Mouse (Mus musculus): ENCODE measurements around the gene Btbd9.

Gene Btbd9

DNA sequence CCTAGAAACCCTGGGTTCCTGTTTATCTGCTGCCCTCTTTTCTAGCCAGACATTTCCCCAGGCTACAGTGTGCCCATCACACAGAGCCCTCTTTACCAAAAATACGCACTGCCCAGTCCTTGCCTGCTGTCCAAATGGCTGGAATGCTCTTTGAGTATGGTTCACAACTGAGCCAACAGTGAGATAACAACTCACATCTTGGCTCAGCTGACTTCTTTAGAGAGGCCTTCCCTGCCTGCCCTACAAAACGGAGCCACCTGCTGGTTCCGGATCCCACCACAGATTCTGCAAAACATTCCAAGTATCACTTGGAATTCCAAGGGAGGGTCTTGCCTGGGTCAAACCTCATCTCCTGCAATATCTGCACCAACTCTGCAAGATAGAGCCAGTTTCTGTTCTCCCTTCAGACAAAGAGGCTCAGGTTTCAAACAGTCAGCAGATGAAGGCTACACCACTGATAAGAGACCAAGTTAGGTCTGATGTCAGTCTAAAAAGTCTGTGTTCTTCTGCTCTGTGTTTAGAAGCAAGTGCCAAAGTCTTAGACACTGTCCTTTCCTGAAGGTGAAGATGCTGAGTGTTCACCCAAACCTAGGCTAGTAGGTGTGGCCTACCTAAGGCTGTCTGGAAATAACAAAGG is 130.4 kb downstream of the Btbd9 start:
- DNase-seq: no peak

DNA sequence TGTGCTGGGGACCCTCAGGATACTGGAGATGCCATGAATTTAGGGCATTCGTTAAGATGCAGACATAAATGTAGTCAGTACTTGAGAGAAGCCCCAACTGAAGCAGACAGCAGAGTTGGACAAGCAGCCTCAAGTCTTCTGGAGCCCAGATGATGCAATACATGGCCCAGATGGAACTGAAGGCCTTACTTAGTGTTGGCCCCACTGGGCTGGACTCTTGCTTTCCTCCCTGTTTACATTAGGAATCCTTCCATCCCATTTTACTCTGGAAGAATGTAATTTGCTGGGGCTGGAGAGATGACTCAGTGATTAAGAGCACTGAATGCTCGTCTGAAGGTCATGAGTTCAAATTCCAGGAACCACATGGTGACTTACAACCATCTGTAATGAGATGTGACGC is 136.6 kb downstream of the Btbd9 start:
- no peak for DNase-seq

DNA sequence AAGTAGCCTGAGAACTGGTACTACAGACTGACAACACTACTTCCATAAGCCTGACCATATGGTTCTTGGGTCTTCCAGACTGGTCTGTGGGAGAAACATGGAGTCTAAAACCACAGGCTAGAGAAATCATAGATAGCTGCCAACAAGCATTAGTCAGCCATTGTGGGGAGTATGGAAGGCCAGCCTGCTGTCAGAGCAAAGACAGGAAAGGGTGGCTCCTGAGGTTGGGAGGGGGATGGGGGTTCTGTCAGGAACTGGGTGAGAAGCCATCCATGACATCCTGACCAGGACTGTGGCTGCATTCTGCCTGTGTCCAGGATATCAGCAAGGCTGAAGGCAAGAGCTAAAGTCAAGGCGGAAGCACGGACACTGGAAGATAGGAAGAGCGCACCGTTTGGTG is 137.5 kb downstream of the Btbd9 start:
- peak; percentile 28 to 53 for DNase-seq

DNA sequence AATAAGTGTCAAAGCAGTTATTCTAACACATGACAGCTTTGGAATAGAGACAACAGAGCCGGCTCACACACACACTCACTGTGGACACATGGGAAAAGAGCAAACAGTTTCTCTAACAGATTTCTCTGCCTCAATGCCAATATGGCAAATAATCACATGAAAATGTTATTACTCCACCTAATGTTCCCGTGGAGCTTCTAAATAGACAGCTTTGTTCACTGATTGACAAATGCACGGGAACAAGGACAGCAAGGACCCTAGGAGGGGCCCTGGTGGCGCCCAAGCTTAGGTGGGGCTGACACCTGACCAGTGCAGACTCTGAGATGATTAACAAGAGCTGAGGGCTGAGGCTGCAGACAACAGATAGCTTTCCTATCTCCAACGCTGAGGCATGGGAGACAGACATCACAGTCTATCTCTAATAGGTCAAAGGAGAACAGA is 140.2 kb downstream of the Btbd9 start:
- no peak for DNase-seq

DNA sequence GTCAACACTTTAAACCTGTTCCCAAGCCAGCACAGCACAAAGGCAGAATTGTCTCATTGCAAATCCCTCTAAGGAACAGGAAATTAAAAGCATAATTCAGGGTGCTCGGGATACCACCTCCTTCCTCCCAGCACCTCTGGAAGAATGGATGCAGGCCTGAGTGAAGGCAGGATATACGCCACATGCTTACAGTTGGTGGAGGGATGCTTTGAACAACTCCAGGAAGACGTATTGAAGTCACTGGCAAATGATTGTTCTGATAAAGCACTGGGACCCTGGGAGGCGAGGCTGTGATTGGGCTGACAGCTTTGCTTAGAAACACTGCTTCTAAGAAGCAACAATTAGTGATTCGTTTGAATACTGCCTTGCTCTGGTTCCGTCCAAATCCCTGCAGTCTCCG is 140.8 kb downstream of the Btbd9 start:
- DNase-seq: no peak

DNA sequence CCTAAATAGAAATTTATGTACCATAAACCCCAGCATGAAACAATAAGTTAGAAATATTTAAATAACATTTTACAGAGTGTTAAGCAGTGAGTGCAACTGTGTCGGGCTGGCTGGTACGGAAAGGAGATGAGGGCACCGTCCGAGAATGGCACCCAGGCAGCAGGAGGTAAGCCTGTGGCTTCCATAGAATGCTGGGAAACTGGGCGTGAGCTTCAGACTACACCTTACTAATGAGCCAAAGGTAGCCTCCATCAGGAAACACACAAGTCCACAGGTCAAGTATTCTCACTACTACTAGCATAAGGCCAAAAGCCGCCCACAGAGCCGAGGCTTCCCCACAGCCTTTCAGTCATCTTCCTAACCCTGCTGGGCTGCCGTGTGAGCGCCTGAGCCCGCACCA is 144.2 kb downstream of the Btbd9 start:
- DNase-seq: no peak

DNA sequence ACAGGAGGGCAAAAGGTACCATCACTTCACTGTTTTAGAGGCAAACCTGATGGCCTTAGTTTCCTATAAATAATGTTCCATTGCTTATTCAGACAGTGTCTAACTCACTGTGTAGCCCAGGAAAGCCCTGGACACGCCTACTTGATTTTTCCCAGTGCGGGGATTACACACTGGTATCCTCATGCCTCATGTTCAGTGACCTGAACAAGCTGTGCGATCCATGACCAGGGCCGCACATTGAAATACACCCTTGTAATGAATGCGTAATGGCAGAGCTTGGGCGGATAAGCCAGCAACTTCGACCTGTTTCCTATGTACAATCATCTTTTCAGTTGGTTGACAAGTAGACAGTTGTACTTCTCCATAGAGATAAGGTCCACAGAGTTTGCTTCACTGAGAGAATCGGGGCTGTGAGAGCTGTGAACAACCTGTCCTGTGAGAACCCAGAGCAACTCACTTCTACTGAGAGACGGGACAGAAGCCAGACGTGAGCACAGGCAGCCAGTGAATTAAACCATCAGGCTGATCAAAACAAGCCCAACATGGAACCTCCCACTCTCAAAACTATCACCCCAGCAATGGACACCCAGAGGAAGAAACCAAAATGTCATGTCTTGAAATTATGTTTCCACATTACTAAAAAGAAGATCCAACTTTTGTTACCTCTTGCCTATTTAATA is 145.2 kb downstream of the Btbd9 start:
- peak in 1 of 2 experiments; percentile 35 for DNase-seq

DNA sequence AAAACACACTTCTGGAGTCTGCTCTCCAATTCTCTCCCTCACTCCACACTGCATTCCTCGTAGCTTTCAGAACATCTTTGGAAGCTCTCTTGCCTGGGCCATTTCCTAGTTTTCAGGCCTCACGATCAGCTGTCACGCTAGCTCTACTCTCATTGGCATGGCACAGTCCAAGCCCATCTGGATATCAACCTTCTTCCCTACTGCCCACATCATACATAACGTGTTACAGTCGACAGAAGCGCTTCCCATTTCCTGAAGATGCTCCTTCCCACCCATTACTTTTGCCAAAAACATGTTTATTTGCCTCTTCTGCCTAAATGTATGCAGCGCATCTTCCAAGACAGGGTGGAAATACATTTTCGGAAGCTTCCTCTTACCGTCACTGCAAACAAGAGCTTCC is 147.6 kb downstream of the Btbd9 start:
- DNase-seq: no peak

DNA sequence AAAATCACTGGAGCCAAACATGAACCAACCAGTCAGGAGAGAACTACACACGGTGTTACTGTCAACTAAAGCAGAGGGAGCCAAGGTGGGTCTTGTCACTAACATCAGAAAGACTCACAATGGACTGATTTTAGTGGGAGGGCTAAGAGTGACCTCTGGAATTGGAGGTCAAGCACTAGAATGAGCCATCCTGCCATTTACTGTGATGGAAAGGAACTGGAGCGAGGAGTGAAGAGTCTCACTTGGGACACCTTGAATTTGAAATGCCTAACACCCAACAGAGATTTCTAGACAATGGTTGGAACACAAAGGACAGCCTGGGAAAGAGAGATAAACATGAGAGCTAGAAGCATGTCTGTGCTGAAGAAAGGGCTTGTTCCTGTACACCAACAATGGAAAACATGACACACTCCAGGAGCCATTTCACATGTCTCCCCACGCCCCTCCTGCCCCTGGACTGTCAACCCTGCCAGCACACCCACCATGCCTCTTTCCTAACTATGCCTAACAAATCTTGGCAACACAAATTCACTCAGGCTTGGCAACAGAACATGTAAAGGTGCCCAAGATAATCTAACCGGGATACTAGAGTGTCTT is 152.9 kb downstream of the Btbd9 start:
- no peak for DNase-seq

DNA sequence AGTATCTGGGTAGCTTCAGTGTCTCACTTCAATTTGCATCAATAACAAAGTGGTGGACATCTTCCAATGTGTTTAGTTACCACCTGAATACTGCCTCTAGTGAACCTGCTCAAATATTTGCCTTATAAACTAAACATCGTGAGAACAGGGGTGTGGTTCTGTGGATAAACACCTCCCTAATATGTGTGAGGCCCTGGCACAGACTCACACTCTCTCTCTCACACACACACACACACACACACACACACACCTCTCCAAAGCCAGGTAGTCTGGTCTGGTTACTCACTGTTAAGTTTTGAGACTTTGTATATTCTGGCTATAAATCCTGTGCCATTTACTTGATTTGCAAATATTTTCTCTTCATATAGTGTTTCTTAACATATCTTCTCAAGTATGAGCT is 154.0 kb downstream of the Btbd9 start:
- DNase-seq: no peak

DNA sequence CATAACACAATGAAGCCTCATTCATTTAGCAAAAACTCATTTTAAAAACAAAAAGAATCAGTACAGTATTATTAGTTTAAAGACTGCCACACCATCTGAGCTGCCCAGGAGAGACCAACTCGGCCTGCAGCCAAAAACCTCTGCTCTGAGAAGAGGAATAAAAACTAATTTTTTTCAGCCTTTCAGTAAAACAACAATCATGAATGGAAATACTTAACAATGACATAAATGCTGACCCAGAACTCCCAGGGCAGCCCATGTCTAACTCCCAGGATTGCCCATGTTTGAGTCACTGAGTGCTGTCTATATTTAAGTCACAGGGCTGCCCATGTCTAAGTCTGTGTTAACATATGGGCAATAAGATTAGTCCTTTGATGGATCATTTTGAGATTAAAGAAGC is 155.0 kb downstream of the Btbd9 start:
- DNase-seq: no peak

DNA sequence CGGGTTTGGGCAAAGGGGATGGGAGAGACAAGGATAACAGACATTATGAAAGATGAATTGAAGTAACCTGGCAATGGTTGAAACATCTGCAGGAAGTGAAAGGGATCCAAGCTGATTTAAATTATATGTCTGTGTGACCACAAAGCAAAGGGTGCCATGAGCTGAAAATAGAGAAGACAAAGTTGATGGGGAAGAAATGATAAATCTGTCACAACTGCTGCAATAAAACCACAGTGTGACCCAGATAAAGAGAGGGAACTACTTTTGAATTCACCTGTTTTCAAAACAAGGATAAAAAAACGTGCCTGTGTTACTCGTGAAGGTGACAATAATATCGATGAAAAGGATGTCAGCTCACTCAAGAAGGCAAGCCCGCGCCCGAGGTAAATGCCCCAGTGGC is 156.8 kb downstream of the Btbd9 start:
- no peak for DNase-seq

DNA sequence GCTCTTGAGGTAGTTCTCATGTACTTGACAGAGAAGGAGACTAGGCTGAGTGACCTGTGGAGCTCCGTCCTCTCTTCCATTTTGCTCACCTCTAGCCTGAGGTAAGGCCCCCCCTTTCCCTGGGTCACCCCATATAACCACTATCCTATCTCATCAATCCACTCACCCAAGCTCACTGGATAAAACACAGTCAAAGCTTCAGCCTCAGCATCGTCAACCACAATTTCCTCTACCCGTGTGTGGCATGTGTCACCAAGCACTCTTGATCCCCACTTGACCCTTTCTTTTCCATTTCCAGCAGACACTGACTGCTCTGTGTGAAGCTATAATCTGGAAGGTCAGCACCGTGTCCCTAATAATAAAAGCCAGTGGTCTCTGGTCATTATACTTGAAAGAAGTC is 157.8 kb downstream of the Btbd9 start:
- DNase-seq: no peak

DNA sequence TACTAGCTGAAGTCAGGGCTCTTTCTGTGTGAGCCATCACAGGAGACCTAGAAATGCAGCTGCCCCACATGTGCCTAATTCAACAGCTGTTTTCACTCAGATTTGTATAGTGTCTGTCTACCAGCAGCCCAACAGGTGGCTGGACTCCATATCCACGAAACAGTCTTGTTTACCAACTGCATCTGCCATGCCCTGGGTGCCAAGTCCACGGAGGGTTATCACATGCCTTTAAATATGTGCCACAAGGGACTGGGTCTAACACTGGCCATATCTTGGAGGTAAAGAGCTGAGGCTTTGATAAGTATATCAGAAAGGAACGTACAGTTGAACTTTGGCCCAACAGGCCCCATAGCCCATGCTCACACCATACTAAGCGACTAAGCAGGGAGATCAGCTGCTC is 159.2 kb downstream of the Btbd9 start:
- DNase-seq: no peak

DNA sequence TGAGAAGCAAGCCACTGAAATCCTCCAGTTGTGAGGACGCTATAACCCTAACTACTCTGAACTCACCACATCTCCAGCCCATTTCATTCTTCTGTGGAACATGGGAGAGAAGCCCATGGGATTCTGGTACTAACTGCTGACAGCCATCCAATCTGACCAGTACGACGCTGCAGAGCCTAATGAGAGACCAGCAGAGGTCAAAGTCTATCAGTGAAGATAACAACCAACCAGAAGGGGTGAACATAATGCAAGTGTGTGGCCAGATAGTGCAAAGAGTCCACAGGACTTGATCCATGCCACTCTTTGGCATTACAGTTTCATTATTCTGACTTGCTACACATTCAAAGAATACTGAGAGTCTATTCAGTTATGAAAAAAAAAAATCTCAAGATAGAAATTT is 160.6 kb downstream of the Btbd9 start:
- no peak for DNase-seq

DNA sequence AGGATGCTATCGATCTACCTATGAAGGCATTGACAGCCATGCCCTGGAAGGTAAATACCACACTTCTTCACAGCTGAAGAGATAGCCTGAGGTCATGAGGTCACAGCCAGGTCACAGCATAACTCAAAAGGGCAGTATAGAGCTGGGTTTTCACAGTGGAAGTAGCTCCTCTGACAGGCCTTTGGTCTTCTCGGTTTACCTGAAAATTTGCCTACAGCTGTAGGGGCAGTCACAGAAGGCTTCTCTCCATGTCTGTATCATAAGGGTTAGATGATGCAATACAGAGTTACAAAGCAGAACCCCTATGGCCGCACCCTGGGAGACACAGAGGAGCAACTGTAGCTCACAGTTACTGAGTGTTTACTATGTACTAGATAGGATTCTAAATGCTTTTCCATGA is 163.3 kb downstream of the Btbd9 start:
- DNase-seq: no peak

DNA sequence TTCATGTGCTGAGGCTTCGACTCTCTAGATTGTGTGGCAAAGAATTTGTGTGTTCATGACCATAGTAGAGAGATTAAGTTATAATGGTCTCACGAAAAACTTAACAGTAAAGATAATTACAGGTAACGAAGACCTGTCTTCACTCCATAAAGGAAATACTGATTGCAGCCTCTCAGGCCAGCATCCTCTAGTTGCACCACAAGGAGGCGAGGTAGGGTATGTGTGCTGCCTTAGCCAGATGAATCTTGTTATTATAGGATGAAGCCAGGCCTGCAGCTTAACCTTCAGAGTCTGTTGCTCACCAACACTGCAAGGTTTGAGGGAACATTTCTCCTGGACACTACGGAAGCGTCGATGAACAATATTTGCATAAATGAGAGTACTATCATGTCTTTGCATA is 170.3 kb downstream of the Btbd9 start:
- DNase-seq: peak in 1 of 2 experiments; percentile 15

DNA sequence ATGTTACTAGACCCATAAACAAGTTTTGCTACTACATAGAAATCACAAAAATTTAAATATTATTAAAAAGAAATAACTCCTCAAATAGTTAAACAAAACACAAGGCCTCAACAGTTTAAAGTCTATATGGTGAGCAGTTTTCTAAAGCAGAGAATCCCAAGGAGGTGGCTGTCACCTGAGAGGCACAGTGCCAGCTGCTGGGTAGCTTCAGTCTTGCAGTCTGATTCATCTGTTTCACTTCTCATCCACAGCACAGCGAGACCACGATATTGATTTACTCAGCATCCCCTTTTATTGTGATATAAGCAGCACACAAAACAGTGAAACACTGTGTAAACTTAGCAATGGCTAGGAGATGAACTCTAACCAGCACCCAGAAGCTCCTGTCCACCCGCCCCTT is 173.4 kb downstream of the Btbd9 start:
- no peak for DNase-seq

DNA sequence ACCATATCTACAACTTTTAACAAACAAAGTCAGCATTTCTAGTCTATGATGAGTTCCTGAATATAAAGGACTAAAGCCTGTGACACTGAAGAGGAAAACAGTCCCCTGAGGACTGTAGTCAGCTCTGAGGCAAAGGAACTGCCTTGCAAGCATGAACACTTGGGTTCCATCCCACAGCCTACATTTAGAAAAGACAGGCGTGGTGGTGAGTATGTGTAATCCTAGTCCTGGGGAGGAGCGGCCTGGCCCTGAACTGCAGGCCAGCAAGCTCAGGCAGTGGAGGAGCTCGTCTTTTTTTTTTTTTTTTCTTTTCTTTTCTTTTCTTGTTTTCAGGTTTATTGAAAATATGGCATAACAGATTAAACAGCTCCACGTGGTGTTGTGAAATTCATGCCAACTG is 181.0 kb downstream of the Btbd9 start:
- no peak for DNase-seq

DNA sequence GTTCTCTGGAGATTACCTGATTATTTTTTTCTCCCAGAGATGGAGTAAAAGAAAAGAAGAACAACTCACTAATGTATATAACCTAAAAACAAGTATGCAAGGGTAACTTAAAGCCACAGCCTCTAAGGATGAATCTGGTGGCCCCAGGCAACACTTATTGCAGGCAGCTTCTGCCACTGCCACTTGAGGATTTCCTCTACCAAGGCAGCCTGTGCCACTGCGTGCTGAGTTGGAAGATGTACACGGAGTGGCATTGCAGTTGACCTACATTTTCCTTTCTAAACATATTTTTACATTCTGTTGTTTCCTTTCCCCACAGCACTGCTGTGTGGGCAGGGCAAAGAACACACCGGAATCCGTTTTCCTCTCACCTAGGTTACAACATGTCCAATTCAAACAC is 184.3 kb downstream of the Btbd9 start:
- no peak for DNase-seq

DNA sequence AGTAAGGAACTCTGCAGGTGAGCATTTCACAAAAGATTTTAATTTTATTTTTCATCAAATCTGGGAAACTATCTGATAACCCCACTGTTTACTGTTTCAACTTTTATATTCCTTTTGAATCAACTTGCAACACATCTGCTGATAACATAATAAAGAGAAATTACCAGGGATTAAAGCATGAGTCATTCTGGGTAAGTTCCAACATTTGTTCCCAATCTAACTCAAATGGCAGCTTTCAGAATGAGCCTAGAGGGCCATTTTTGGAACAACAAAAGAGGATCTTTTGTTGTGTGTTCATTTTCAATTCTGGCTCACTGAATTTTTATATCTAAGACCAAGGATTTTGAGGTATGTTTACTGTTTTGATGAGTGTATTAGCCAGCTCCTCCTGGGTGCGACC is 185.1 kb downstream of the Btbd9 start:
- no peak for DNase-seq

DNA sequence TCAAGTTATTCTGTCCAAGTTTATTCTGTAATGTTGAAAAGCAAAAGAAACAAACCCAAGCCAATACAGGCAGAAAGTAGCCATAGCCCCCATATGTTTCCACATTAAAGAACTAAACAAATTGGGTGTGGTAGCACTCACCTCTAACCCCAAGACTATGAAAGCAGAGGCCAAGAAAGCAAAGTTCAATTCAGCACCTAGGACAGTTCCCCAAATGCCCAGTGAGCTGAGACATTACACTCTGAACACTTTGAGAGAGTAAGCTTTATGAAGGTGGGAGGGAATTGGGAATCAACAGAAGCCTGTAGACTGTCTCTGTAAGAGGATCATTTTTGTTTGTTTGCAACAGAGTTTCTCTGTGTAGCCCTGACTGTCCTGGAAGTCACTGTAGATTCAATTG is 186.6 kb downstream of the Btbd9 start:
- no peak for DNase-seq

DNA sequence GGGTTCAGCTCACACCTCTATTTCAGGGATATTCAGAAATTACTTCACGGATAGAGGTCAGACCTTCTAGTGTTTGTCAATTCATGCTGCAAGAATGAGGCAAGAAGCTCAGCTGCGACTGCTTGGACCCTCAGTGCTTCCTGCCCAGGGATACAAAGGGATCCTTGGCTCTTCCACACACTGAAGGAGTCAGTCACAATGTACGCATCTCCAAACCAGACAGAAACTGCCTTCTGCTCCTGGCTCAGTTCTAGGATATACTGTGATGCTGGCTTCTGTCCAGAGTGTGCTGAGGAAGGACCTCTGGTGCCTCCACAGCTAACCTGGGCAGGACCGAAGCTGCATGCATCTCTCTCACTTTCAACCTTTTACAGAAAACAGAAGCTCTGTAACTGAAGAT is 187.5 kb downstream of the Btbd9 start:
- no peak for DNase-seq

DNA sequence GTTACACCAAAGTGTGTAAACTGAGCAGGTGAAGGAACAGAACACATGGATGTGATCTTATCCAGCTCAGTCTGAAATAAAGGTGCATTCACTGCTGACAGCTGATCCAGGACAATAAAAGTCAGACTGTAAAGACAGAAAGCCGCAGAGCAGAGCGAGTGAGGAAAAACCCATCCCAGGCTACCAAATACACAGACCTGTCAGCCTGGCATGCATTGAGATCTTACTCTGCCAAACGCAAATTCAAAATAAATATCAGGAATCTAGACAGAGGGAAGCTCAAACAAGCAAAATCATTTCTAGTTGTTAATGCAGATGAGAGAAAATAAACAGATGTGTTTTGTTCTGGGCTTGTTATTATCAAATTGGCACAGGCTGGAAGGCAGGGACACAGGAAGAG is 187.9 kb downstream of the Btbd9 start:
- no peak for DNase-seq

DNA sequence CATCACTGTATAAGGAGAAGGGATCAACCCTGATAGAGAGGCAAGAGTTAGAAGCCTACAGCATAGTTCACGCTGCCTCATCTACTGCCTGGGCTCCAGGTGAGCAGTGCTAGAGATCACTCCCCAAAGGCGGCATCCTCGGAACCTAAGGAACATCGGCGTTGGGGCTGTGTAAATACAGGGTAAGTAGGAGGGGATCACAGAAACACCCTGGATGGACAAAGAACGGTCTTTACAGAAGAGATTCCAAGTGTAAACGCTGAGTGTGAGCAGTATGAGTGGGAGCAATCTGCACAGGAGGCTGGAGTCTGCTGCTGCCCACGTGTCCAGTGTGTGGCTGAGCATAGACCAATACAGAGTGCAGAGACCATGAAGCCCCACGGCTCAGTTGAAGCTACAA is 190.0 kb downstream of the Btbd9 start:
- DNase-seq: no peak
